Mouse (Mus musculus) heart, postnatal 4 days (tissue): ENCODE data around the gene Plb1. TPM values are rescaled to one million over a fixed set of nuclear protein-coding genes. Genes with fewer than 3 reads are reported as not detected.

ENCODE experiments used
- DNase-seq: peaks from one replicate; pipeline ENCODE4 v3.0.0; 2021
- total RNA-seq, 2 experiments: library from RNA; stranded (reverse); gene quantifications; 2 replicates each; pipeline ENCODE4 v1.2.3; 2021

Plb1 gene
- total RNA-seq, 2 experiments from 2014 or later = 3.9 to 4.7 TPM

DNA sequence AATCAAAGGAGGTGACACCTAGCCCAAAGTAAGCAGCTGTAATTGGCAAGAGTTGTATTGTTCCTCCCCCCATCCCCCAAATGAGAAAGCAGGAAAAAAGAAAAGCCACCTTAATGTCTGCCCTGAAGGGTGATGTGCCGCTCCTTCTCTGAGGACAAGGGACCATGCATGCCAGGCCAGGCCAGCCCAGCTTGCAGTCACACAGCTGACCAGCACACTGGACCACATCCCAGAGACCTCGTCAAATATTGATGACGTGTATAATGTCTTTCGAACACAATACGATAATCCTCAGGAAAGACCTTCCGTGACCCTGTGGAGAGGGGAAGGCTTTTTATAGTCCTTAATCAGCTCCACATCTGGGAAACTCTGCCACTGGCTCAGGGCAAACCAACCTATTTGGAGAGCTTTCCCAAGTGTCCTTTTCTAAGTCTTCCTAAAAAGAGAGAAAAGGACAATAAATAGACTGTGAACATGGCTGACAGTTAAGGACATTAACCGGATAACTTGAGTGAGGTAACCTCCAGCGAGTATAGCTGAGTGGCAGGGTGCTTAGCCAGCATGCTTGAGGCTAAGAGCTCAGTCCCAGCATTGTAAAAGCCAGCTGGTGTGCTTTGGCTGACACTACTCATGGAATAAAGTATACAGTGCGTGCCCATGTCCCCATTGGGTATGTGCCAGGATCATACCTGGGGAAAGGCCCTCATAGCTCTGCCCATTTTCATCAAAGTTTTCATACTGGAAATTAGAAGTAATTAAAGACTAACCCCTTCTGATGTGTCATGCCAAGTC is 162.8 kb downstream of the Plb1 start:
- no peak for DNase-seq

DNA sequence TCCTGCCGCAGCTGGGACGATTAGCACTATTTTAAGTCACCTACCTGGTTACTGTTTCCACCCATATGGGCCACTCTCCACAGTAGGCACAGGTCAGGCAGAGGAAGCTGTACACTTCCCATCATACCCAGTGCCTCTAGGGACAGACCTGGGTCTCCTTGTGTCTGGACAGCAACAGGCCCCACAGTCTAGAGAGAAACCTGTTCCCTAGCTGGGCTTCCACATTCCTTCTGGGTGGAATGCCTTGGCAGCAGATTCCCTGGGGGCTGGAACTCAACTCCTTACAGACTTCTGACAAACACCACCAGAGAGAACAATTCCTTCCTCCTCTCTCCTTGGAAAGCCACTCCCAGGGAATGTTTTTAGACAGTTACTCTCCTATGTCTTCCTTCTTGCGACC is 165.2 kb downstream of the Plb1 start:
- DNase-seq = no peak

DNA sequence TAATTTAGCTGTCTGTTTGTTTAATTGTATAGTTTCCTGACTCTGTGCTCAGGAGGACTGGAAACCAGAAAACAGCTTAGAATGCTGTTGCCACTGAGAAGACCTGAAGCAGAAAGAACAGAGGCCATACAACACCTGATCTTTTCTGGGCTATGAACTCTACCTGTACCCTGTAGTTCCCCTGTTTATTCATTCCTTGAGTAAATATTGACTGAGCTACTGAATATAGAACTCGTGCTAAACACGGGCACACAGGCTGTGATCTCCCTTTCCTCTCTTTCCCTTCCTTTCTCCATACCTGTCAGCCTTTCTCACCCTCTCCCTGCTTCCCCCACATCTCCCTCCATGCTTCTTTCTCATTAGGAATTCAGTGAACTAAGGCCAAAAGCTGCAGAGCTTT is 168.4 kb downstream of the Plb1 start:
- no peak for DNase-seq

DNA sequence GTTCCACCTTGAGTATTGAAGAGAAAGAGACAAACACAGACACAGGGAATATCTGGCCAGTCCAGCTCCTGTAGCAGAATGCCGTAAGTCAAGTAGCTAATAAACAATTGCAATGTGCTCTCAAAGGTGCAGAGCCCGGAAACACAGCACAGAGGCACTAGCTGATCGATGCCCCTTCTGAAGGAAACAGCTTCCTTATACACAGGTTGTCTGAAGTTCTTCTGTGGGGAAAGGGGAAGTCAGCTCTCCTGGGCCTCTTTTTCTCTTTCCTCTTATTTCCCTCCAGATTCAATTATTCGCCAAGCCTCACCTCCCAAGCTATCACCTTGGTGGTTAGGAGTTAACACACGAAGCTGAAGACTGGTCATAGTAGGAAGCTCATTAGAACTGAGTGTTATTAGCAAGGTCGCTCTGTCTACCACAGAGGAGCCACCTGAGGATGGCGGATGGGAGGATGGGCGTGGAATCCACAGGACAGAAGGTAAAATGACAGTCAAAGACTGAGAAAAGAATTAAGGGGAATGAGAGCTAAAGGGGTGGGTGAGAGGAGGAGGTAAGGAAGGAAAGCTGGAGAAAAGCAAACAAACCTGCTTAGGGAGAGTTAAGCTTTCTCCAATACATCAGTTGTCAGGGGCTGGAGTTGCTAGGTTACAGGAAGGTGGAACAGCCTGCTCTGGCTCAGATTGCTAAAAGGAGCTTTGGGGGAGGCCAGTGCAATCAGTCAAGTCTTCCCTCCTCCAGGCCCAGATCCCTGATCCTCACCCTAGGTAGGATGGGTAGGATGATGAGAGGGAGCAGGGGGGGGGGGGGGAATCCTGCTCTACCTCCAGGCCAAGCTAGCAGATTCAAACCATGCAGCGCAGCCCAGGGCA is 170.8 kb downstream of the Plb1 start:
- DNase-seq = no peak

DNA sequence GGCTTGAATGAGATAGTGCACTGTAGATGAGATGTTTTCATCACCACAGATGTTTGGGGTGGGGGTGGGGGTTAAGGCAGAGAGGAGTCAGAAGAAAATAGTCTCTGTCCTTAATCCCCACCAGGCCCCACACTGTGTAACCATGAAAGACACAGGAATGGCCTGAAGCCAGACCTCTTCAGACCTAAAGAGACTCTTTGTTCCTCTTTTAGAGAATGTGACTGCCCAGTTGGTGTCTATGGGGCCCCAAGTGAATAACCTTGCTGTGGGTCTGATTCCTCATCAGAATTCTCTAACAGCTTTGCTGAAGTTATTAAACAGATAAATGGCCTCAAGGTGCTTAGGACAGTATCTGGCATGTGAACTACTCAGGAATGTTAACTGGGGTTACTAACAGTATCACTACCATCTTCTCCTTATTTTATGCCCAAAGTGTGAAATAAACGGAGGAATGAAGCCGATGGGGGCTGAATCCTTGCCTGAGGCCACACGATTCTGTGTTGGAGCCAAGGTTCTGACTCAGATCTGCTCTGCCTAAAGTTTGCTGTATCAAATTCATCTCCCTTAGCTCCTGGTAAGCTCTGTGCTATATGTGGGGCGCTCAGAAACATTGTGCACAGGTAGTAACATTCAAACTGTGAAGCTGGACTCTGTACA is 172.8 kb downstream of the Plb1 start:
- DNase-seq = no peak

DNA sequence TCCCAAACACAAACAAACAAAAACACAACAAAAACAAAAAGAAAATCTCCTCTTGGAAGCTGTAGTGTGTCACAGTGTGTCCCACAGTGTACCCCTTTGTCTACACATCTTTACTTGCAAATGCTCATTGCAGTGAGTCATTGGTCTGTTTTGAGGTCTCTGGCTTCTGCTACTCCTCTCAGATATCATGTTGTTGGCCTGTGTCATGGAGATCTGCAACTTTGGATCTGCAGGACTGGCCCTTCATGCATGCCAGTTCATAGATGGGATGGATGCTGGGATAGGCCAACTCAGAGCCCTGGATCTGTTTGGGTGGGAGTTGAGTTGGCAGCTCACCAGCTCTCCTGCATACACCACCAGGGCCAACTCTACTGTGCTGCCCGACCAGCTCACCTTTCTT is 176.3 kb downstream of the Plb1 start:
- no peak for DNase-seq

DNA sequence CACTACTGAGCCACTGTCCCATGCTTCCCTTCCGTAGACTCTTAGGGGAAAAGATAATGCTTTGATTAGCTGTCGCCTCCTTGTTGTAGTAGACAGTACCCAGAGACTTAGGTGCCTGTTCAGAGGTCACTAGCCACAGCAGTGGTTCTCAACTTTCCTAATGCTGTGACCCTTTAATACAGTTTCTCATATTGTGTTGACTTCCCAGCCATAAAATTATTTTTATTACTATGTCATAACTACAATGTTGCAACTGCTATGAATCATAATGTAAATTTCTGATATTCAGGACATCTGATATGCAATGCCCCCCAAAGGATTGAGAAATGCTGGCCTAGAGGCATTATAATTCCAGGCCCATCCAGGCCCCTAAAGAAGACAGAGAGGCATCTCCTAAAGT is 177.2 kb downstream of the Plb1 start:
- DNase-seq = no peak

DNA sequence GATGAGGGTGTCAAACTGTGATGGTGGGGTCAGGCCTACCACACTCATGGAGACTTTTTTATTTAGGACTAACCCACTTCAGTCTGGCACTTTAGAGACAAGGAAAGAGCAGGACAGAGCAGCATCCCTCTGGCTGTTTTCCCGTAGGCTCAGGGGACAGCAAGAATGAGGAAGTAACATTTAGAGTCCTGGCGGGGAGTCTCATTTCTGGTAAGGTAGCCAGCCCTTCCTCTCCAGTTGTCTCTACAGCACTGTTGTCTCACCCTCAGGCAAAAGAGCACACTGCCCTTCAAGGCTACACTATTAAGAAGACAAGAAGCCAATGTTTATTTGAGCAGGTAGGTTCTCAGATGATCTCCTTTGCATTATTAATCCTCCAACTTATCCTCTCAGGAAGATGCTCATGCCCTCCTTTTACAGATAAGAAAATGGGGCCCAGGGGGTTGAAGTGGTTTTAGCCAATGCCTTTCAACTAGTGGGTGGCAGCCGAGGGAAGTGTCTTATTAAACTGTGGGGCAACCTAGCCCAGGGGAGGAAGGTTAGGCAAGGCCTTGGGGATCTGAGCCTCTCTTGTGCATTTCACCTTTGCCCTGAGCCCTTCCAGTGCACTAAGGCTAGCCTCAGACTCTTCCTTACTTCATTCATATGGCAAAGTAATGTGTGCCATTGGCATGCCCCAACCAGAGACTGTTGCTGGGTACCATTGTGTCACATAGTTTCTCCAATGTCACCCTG is 178.6 kb downstream of the Plb1 start:
- DNase-seq = no peak

DNA sequence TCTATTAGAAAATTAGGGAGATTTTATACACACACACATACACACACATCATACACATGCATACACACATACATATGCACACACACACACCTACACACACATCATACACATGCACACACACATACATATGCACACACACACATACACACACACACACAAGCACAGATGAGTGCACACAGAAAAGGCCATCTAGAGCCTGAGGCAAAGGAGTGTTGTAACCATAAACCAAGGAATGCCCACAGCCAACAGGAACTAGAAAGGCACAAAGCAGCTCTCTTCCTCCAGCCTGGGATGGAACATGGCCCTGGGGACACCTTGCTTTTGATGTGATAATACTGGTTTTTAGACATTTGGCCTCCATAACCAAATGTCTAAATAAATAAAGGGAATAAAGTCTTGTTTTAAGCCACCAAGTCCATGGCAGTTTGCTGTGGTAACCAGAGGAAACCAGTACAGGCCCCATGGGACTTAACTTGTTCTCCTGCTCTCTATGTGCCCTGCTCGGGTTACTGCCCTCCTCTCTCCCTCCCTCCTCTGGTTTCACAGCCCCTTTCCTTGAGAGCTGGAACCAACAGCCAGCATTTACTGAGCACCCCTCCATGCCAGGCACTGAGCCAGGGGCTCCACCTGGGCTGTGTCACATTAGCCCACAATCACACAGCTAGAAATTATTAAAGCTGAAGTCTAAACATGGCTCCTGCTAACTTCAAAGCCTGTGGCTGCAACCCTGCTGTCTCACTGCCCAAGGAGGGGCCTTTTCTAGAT is 179.9 kb downstream of the Plb1 start:
- peak; percentile 68 for DNase-seq

DNA sequence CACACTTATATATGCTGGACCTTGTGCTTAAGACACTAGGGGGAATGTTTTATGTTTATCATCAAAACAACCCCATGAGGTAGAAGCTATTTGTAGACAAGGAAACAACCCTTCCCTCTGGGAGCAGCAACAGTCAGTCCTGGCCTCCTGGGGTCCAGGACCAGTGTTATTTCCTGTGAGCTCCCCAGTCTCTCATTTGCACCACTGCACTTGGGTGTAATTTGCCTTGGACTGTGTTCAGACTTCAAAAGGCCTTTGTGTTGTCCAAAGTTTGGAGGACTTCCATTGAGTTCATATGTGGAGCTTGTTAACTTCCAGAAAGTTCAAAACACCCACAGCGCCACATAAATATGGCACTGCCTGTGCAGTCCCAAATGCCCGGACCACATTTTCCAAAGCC is 180.6 kb downstream of the Plb1 start:
- DNase-seq = peak; percentile 29

DNA sequence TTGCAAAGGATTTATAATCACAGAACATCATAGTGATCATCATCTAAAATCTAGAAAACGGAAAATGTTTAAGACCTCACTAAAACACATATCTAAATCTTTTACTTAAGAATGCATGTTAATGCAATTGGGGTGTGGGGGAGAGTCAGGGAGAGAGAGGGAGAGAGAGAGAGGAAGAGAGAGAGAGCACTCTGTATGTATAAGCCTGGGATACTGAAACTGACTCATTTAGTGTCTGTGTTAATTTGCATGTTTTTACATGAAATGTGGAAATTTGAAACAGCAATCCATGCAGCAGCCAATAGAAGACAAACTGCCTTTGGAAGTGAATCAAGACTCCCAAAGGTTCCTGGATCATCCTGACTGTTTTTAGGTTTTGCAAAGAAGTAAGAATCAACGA is 181.1 kb downstream of the Plb1 start:
- no peak for DNase-seq

DNA sequence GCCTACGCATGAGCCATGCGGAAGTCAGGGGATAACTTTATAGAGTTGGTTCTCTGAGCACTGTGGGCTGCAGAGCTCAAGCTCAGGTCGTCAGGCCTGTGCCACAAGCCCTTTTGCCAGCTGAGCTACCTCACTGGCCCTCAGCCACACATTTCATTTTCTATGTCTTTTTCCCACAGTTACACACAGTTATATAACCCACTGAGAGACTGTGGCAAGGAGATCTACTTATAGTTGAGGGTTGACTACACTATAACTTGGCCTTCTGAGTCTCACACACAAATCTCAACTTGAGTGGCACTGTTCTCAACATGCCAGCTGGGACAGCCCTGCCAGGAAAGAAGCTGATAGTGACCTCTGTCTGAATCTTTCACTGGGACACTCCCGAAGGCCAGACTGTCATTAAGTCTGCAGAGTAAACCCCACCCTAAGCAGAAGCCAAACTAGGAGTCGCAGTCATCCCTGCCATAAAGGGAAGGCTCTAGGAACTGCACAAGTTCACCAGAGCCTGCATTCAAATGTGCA is 182.0 kb downstream of the Plb1 start:
- DNase-seq = peak; percentile 49

DNA sequence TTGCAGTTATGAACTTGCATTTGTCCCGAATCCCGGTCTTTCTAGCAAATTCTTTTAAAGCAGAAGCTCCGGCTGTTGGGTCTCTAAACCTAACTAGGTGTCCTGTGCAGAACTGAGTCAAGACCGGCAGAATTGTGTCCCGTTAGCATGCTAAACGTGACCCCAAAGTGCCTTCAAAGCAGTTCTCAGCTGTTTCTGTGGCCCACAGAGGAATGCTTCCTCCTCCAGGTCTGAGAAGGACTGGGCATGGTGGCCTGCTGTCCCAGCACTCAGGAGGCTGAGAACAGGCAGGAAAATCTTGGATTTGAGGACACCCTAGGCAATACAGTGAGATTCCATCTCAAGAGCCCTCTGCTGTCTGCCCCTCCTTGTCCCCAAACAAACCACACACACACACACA is 183.0 kb downstream of the Plb1 start:
- DNase-seq = no peak

Other genes with a start within 250 kb of the Plb1 start
- 10 to 100 TPM; 25.0 to 26.8 TPM for gene Fosl2, start 96.9 kb upstream of the Plb1 start, total RNA-seq
- gene Ppp1cb, start 226.1 kb downstream of the Plb1 start, total RNA-seq = 100 to 1,000 TPM; 460 to 475 TPM